Mouse (Mus musculus) adrenal gland, adult 8-10 months (tissue): Measurements from ENCODE around the gene Nanos2. TPM values are rescaled to one million over a fixed set of nuclear protein-coding genes. Genes with fewer than 3 reads are reported as not detected.
A peak's percentile ranks its signal among the peaks of the same experiment; 100 is the strongest.

Source experiments
- DNase-seq: peaks from one replicate; pipeline ENCODE4 v3.0.0; 2022
- total RNA-seq, 4 experiments: library from RNA; stranded (reverse); gene quantifications; 2 replicates each; pipeline ENCODE4 v1.2.4; 2022

Nanos2 gene
- total RNA-seq: not detected

GRCm38 (mm10) chr7:18987100-18987499 is at the start of gene Nanos2:
Gene Nanos2, plus strand, starts transcription at chr7:18987400.
- DNase-seq: no peak

DNA sequence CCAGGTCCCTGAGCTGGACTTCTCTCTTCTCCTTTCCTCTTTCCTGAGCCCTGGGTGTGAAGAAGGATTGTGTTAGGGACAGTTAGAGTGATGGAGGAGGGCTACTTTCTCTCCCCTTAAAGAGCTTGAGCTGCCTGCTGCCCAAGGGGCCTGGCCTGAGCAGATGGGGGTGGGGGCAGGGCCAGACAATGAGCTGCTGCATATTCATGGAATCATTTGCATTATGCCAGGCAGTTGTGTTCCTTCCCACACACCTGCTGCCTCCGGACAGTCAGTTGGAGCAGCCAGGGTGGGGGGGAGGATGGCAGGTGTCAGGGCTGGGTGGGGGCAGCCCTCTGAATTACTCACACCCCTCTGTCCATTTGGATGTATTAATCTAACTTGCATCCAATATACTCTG is 44.8 kb upstream of the Nanos2 start:
- DNase-seq: no peak

DNA sequence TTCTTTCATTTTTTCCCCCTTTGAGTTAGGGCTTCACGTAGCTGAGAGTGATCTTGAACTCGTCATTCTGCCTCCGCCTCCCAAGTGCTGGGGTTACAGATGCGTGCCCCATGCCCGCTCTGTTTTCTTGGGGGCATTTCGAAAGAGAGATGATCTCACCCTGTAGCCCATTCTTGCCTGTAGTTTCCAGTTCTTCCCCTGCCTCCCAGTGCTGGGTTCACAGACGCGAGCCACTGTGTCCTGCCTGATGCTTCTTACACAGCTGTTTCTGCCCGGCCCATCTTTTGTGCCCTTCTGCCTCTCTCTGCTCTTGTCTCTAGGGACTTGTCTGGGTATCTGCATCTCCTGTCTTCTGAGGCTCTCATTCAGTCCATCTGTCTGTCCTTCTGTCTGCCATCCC is 44.4 kb upstream of the Nanos2 start:
- no peak for DNase-seq

DNA sequence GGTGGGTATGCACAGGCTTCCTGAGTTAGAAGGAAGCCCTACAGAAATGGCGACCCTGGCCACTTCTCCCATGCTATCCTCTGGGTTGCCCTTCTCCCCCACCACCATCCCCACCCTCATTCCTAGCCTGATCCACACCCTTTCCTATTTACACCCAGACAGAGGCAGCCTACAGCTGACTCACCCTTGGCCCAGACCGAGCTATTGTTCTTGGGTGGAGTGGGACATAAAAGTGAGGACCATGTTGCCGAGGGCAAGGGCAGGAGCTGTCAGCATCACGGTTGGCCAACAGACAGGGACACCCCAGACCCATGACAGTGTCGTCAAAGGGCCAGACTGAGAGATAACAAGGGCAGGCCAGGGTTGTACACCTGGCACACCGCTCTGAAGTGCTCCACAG is 39.0 kb upstream of the Nanos2 start:
- peak; percentile 50 for DNase-seq

GRCm38 (mm10) chr7:18949781-18950522 is 37.2 kb upstream of the Nanos2 start:
- no peak for DNase-seq

- no peak for DNase-seq
Observed at GRCm38 (mm10) chr7:18950523-18951315, 36.5 kb upstream of the Nanos2 start.

DNA sequence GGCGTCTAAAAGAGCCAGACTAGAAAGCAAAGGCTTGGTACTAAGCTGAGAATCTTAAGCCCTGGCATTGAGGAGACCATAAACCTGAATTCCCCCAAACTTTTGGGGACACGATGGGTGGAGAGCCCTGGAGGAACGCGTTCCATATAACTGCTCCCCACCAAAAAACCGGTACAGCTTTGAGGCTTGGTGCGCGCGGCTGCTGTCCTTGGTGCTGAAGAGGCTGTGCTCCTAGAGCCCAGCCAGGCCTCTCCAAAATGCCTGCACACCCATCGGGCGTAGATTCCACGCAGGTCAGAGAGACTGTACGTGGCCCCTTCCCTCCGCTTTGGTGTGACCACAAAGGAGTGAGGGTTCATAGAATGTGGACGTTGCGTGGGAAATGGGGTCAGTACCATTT is 35.8 kb upstream of the Nanos2 start:
- DNase-seq: peak; percentile 21

- DNase-seq: peak; percentile 53
Observed at GRCm38 (mm10) chr7:18957569-18958383, 29.4 kb upstream of the Nanos2 start.

DNA sequence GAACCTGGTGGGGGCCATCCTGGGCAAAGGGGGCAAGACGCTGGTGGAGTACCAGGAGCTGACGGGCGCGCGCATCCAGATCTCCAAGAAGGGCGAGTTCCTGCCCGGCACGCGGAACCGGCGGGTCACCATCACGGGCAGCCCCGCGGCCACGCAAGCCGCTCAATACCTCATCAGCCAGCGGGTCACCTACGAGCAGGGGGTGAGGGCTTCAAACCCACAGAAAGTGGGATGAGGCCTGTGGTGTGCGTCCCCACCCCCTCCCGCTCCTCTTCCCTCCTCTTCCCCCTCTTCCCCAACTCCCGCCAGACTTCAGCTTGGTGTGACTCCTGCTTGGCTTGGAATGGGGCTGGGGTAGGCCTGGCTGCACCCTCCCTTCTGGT is 28.8 kb upstream of the Nanos2 start:
- peak; percentile 26 for DNase-seq

DNA sequence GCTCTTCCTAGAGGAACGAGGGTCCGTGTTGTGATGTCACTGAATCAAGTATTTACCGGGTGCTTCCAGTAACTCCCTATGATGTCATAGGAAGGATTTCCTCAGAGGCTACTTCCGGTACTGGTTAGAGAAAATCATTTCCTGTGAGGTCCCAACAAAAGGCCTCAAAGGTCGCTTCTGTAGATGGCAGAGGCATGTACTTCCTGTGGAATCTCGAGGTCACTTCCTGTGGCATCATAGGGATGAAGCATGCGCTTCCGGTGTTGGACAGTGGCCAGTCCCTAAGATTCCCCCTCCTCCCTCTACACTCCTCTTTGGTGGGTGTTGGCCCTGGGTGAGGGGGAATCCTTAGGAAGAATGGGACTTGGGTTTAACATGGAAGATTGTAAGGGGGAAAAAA is 27.8 kb upstream of the Nanos2 start:
- peak; percentile 44 for DNase-seq

DNA sequence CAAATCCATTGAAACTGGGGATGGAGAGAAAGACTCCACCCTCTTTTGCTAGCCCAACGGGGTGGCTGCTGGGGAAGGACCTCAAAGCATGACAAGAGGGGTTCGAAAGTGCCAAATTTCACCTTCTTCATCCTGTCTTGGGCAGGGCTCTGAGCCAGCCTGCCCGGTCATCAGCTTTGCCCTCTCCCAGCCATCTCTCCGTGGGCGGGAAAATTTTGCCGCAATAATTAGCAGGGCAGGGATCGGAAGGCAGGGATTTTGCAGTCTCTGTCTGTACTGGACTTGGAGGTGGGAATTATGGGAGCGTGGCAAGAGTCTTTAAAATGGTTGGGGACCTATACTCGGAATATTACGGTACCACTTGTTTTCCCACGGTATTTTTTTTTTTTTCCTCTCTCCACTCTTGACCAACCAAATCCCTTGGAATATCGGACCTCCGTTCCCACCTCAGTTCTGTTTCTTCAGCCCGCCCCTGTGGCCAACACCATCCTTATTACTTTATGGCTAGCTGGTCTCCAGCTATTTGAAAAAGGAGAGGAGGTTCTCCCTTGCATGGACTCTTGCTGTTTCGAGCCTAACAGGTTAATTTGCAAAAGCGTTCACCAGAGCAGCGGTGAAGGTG is 24.9 kb upstream of the Nanos2 start:
- no peak for DNase-seq

DNA sequence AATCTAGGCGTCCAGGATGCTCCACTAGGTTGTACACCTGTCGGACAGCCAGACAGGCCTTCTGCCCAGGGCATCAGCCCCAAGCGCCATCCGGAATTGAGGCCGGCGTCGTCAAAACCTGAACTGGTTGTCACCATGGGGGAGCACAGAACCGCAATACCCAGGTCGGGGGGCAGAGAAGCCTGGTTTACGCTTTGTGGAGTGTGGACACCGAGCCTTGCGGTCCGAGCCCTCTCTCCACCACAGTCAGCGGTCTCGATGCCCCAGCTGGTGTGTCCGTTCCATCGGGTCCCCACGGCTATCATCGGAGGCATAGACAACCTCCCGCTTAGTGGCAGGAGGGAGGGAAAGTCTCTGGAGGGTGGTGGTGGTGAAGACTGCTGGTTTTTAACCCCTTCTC is 24.4 kb upstream of the Nanos2 start:
- DNase-seq: no peak

DNA sequence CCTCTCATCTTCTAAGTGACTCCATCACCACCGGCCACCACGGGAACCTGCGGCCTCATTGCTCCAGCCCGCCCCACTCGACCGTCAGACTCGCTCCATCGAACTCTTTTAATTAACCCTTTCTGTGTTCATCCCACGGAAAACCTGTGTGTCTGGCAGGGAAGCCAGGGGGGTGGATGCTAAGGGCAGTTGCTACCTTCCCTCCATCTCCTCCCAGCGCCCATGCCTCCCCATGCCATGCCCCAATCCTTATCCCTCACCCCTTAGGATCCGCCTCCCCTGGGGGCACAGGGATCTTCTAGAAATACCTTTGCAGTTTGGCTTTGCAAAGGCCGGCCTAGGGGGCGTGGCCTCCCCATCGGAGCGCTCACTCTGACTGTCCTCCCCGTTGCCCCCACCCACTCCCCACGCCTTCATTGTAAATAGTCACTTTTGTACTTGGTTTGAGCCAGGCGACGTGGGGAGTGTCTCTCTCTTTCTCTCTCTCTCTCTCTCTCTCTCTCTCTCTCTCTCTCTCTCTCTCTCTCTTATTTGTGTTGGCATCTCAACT is 23.8 kb upstream of the Nanos2 start:
- no peak for DNase-seq

- DNase-seq: no peak
Observed at GRCm38 (mm10) chr7:18965312-18965711, 21.9 kb upstream of the Nanos2 start.

DNA sequence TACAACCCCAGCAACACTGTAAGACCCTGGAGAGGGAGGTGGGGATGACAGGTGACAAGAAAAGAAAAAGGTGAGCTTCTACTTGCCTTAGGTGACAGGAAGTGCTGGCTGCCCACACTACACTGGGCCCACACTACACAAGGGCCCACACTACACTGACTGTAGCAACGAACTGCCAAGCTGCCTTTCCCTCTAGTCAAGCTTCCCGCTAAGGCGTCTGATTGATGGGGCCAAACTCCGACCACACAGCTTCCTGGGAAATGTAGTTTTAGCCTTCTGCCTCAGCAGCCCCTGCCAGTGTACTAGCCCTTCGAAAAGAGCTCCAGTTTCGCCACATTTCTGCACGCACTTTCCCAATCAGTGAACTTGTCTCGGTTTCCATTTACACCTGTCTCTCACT is 19.6 kb upstream of the Nanos2 start:
- DNase-seq: no peak

- no peak for DNase-seq
Observed at GRCm38 (mm10) chr7:18970956-18971355, 16.2 kb upstream of the Nanos2 start.

DNA sequence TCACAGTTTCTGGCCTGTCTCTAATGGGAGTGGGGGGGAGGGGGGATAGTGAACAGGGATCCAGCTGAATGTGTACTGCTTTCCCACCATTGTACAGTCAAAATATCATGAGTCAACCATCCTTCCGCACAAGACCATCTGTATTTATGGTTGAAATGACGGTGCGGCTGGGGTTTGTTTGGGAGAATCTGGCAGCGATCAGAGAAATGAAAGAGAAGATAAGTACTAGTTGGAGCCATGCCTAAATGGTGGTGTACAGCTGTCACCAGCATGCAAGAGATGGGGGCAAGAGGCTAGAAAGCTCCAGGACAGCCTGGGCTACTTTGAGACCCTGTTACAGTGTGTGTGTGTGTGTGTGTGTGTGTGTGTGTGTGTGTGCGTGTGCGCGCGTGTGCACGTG is 8.8 kb upstream of the Nanos2 start:
- no peak for DNase-seq

DNA sequence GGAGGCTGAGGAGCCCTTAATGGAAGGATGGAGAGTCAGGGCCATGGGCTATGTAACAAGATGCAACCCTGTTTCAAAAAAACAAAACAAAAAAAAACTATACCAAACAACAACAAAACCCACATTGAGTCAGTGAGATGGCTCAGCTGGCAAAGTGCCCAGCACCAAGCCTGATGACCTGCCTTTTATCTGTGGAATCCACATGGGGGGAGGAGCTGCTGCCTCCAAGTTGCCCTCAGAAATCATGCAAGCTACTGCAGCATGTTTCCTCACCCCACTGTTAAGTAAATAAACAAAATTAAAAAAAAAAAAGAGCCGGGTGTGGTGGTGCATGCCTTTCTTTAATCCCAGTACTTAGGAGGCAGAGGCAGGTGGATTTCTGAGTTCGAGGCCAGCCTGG is 697 bp upstream of the Nanos2 start:
- no peak for DNase-seq

DNA sequence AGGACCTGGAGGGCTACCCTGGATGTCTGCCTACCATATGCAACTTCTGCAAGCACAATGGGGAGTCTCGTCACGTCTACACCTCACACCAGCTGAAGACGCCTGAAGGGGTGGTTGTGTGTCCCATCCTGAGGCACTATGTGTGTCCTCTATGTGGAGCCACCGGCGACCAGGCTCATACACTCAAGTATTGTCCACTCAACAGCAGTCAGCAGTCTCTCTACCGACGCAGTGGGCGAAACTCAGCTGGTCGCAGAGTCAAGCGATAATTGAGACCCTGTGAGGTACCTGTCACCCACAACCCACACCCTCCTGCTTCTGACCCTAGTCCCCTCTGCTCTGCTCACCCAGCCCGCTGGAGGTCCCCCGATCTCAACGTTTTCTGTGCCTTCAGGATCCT is 547 bp downstream of the Nanos2 start:
- DNase-seq: no peak

DNA sequence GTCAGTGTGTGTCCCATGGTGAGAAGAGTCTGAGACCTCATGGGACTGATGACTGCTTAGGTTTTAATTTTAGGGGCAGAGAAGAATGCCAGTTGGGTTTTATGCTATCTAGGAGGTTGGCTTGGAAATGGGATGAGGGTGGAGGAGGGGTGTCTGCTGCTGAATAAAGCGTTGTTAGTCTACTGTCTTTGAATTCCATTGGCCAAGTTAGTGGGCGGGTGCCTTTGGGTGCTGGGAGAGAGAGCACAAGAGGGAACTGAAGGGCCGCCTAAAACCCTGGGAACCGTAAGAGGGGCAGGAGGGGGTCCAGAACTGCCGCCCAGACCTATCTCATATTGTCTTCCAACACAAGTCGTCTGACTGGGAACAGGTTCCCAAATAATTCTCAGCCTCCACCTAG is 1.6 kb downstream of the Nanos2 start:
- DNase-seq: no peak

DNA sequence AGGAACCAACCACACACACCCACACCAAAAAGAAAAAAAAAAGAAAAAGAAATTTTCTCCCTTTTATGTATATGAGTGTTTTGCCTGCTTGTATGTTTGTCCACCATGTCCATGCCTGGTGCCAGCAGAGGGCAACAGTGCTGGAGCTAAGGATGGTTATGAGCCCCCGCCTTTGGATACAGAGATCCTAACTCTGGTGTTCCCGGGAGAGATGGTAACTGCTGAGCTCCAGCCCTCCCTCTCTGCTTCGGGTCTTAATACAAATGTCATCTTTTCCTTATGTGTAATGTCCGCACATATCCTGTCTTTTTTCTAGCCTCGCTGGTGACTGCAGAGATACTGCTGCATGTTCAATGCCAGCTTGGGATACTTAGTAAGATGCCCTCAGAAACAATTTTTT is 2.8 kb downstream of the Nanos2 start:
- DNase-seq: no peak

GRCm38 (mm10) chr7:18990601-18991295 is 3.5 kb downstream of the Nanos2 start, which contains the start of gene Mypop:
Gene Mypop, plus strand, starts transcription at chr7:18991245.
- DNase-seq: peak; percentile 100
